Mouse (Mus musculus): ENCODE results near the gene Nisch. TPM values are rescaled to one million over a fixed set of nuclear protein-coding genes. Genes with fewer than 3 reads are reported as not detected.
A peak's percentile ranks its signal among the peaks of the same experiment; 100 is the strongest.

Gene Nisch
- polyA plus RNA-seq, 1 experiment from 2014 or later: 407 TPM

- no peak overlapping the region for H3K4me2 ChIP-seq (ENCODE audit: low read depth, low read length, severe bottlenecking)
- H3K4me1 ChIP-seq (replicated peaks; ENCODE audit: control insufficient read depth, insufficient read depth, low read length): 0 out of 2 replicates have a peak, but pooled peaks cover 2% of the 10 kb centered on the region
- no peaks in the 10 kb centered on the region for H3K9me3 ChIP-seq (ENCODE audit: control insufficient read depth, low read length)
- no peak overlapping the region for H3K9ac ChIP-seq (ENCODE audit: low read length)
- no peak for DNase-seq (ENCODE audit: low spot score)
- H3K4me3 ChIP-seq (ENCODE audit: low read depth, low read length): no peak overlapping the region
- WGBS: 90% methylated on average over 6 of the region's 6 CpGs
- no peaks in the 10 kb centered on the region for H3K36me3 ChIP-seq (ENCODE audit: control insufficient read depth, insufficient read depth, low read length)
- H3K27ac ChIP-seq (ENCODE audit: low read depth, low read length): no peak overlapping the region
- no peak for ATAC-seq (replicated peaks; ENCODE audit: low FRiP score)
- H3K27me3 ChIP-seq (ENCODE audit: control insufficient read depth, insufficient read depth, low read length): no peaks in the 10 kb centered on the region
Observed at GRCm38 (mm10) chr14:31211854-31212253, 4.9 kb downstream of the Nisch start.

GRCm38 (mm10) chr14:31209133-31209557 is 7.6 kb downstream of the Nisch start:
- ATAC-seq (replicated peaks; ENCODE audit: low FRiP score) (no peak), DNase-seq (ENCODE audit: low spot score) (no peak)
- H3K9ac ChIP-seq (ENCODE audit: low read length): no peak overlapping the region
- WGBS: 78% methylated on average over 4 of the region's 4 CpGs
- H3K9me3 ChIP-seq (ENCODE audit: control insufficient read depth, low read length): no peaks in the 10 kb centered on the region
- H3K4me3 ChIP-seq (ENCODE audit: low read depth, low read length): no peak overlapping the region
- H3K4me2 ChIP-seq (ENCODE audit: low read depth, low read length, severe bottlenecking): no peak overlapping the region
- peaks cover 6% of the 10 kb centered on the region; the same call in 1 of the 2 replicates for H3K4me1 ChIP-seq (replicated peaks; ENCODE audit: control insufficient read depth, insufficient read depth, low read length)
- no peak overlapping the region for H3K27ac ChIP-seq (ENCODE audit: low read depth, low read length)
- H3K27me3 ChIP-seq (ENCODE audit: control insufficient read depth, insufficient read depth, low read length): no peaks in the 10 kb centered on the region
- peaks cover 2% of the 10 kb centered on the region; the same call in 1 of the 2 replicates for H3K36me3 ChIP-seq (ENCODE audit: control insufficient read depth, insufficient read depth, low read length)

- H3K27me3 ChIP-seq (ENCODE audit: control insufficient read depth, insufficient read depth, low read length): no peaks in the 10 kb centered on the region
- peaks cover 6% of the 10 kb centered on the region; the same call in 1 of the 2 replicates for H3K4me1 ChIP-seq (replicated peaks; ENCODE audit: control insufficient read depth, insufficient read depth, low read length)
- 90% methylated on average over 2 of the region's 2 CpGs for WGBS
- no peak for DNase-seq (ENCODE audit: low spot score)
- H3K9ac ChIP-seq (ENCODE audit: low read length): peak within 1 kb of the TSS; percentile 95
- no peaks in the 10 kb centered on the region for H3K9me3 ChIP-seq (ENCODE audit: control insufficient read depth, low read length)
- no peak within 1 kb of the TSS for H3K27ac ChIP-seq (ENCODE audit: low read depth, low read length)
- no peak within 1 kb of the TSS for H3K4me3 ChIP-seq (ENCODE audit: low read depth, low read length)
- H3K4me2 ChIP-seq (ENCODE audit: low read depth, low read length, severe bottlenecking): peak within 1 kb of the TSS; percentile 92
- no peak for ATAC-seq (replicated peaks; ENCODE audit: low FRiP score)
- H3K36me3 ChIP-seq (ENCODE audit: control insufficient read depth, insufficient read depth, low read length): peaks cover 4% of the 10 kb centered on the region; the same call in 1 of the 2 replicates
Observed at GRCm38 (mm10) chr14:31208084-31208483, 8.7 kb downstream of the Nisch start, which contains the start of gene Tnnc1. Tnnc1 (plus strand) TSS chr14:31208312.

GRCm38 (mm10) chr14:31207070-31207830 is 9.5 kb downstream of the Nisch start:
- H3K4me3 ChIP-seq (ENCODE audit: low read depth, low read length): peak overlapping the region; percentile 85

GRCm38 (mm10) chr14:31206472-31206981 is 10.2 kb downstream of the Nisch start:
- H3K4me2 ChIP-seq (ENCODE audit: low read depth, low read length, severe bottlenecking): peak overlapping the region; percentile 92
- ATAC-seq (replicated peaks; ENCODE audit: low FRiP score): peak; percentile 81
- no peaks in the 10 kb centered on the region for H3K9me3 ChIP-seq (ENCODE audit: control insufficient read depth, low read length)
- WGBS: under 1% methylated on average over 48 of the region's 48 CpGs
- peaks cover 17% of the 10 kb centered on the region for H3K36me3 ChIP-seq (ENCODE audit: control insufficient read depth, insufficient read depth, low read length)
- H3K27ac ChIP-seq (ENCODE audit: low read depth, low read length): peak overlapping the region; percentile 48
- peaks cover 6% of the 10 kb centered on the region; the same call in 1 of the 2 replicates for H3K4me1 ChIP-seq (replicated peaks; ENCODE audit: control insufficient read depth, insufficient read depth, low read length)
- H3K27me3 ChIP-seq (ENCODE audit: control insufficient read depth, insufficient read depth, low read length): no peaks in the 10 kb centered on the region
- DNase-seq (ENCODE audit: low spot score): peak; percentile 99
- H3K4me3 ChIP-seq (ENCODE audit: low read depth, low read length): peak overlapping the region; percentile 85
- H3K9ac ChIP-seq (ENCODE audit: low read length): peak overlapping the region; percentile 95

More at GRCm38 (mm10) chr14:31207070-31207830, 9.5 kb downstream of the Nisch start:
- no peak overlapping the region for H3K27ac ChIP-seq (ENCODE audit: low read depth, low read length)
- peak; percentile 17; the same call in 1 of the 2 replicates for ATAC-seq (replicated peaks; ENCODE audit: low FRiP score)
- 82% methylated on average over 13 of the region's 13 CpGs for WGBS
- DNase-seq (ENCODE audit: low spot score): no peak
- peak overlapping the region; percentile 92 for H3K4me2 ChIP-seq (ENCODE audit: low read depth, low read length, severe bottlenecking)
- peaks cover 11% of the 10 kb centered on the region; the same call in 1 of the 2 replicates for H3K36me3 ChIP-seq (ENCODE audit: control insufficient read depth, insufficient read depth, low read length)
- H3K9ac ChIP-seq (ENCODE audit: low read length): peak overlapping the region; percentile 95
- H3K27me3 ChIP-seq (ENCODE audit: control insufficient read depth, insufficient read depth, low read length): no peaks in the 10 kb centered on the region
- H3K4me1 ChIP-seq (replicated peaks; ENCODE audit: control insufficient read depth, insufficient read depth, low read length): peaks cover 6% of the 10 kb centered on the region; the same call in 1 of the 2 replicates
- no peaks in the 10 kb centered on the region for H3K9me3 ChIP-seq (ENCODE audit: control insufficient read depth, low read length)

GRCm38 (mm10) chr14:31205562-31206467 is 10.9 kb downstream of the Nisch start:
- peaks cover 19% of the 10 kb centered on the region for H3K36me3 ChIP-seq (ENCODE audit: control insufficient read depth, insufficient read depth, low read length)
- peak overlapping the region; percentile 48 for H3K27ac ChIP-seq (ENCODE audit: low read depth, low read length)
- no peaks in the 10 kb centered on the region for H3K9me3 ChIP-seq (ENCODE audit: control insufficient read depth, low read length)
- H3K4me1 ChIP-seq (replicated peaks; ENCODE audit: control insufficient read depth, insufficient read depth, low read length): peaks cover 6% of the 10 kb centered on the region; the same call in 1 of the 2 replicates
- peak; percentile 75 for DNase-seq (ENCODE audit: low spot score)
- peak overlapping the region; percentile 92 for H3K4me2 ChIP-seq (ENCODE audit: low read depth, low read length, severe bottlenecking)
- H3K4me3 ChIP-seq (ENCODE audit: low read depth, low read length): peak overlapping the region; percentile 85
- WGBS: under 1% methylated on average over 39 of the region's 39 CpGs
- H3K27me3 ChIP-seq (ENCODE audit: control insufficient read depth, insufficient read depth, low read length): no peaks in the 10 kb centered on the region
- ATAC-seq (replicated peaks; ENCODE audit: low FRiP score): peak; percentile 77
- peak overlapping the region; percentile 95 for H3K9ac ChIP-seq (ENCODE audit: low read length)

GRCm38 (mm10) chr14:31205244-31205561 is 11.5 kb downstream of the Nisch start:
- ATAC-seq (replicated peaks; ENCODE audit: low FRiP score) (no peak; the same call in 1 of the 2 replicates), DNase-seq (ENCODE audit: low spot score) (no peak)
- Histone ChIP-seq H3K36me3 (ENCODE audit: control insufficient read depth, insufficient read depth, low read length) (peaks cover 19% of the 10 kb centered on the region), H3K27me3 (ENCODE audit: control insufficient read depth, insufficient read depth, low read length) (no peaks in the 10 kb centered on the region), H3K9ac (ENCODE audit: low read length) (peak overlapping the region; percentile 95), H3K4me2 (ENCODE audit: low read depth, low read length, severe bottlenecking) (peak overlapping the region; percentile 92), H3K4me1 (replicated peaks; ENCODE audit: control insufficient read depth, insufficient read depth, low read length) (peaks cover 6% of the 10 kb centered on the region; the same call in 1 of the 2 replicates), H3K27ac (ENCODE audit: low read depth, low read length) (peak overlapping the region; percentile 48; the same call in 1 of the 2 replicates), H3K9me3 (ENCODE audit: control insufficient read depth, low read length) (no peaks in the 10 kb centered on the region), H3K4me3 (ENCODE audit: low read depth, low read length) (peak overlapping the region; percentile 85)
- 27% methylated on average over 8 of the region's 8 CpGs for WGBS

- ATAC-seq (replicated peaks; ENCODE audit: low FRiP score): no peak
- Histone ChIP-seq H3K9ac (ENCODE audit: low read length) (peak overlapping the region; percentile 95), H3K4me3 (ENCODE audit: low read depth, low read length) (peak overlapping the region; percentile 85), H3K27ac (ENCODE audit: low read depth, low read length) (peak overlapping the region; percentile 48; the same call in 1 of the 2 replicates), H3K36me3 (ENCODE audit: control insufficient read depth, insufficient read depth, low read length) (peaks cover 19% of the 10 kb centered on the region), H3K27me3 (ENCODE audit: control insufficient read depth, insufficient read depth, low read length) (no peaks in the 10 kb centered on the region), H3K4me2 (ENCODE audit: low read depth, low read length, severe bottlenecking) (peak overlapping the region; percentile 92), H3K4me1 (replicated peaks; ENCODE audit: control insufficient read depth, insufficient read depth, low read length) (peaks cover 6% of the 10 kb centered on the region; the same call in 1 of the 2 replicates), H3K9me3 (ENCODE audit: control insufficient read depth, low read length) (no peaks in the 10 kb centered on the region)
- no peak for DNase-seq (ENCODE audit: low spot score)
- WGBS: 88% methylated on average over 4 of the region's 4 CpGs
Observed at GRCm38 (mm10) chr14:31204844-31205243, 11.9 kb downstream of the Nisch start.

Measured in forebrain, embryonic 11.5 days (tissue).